Mouse (Mus musculus) ES-E14 (cell line): Measurements from ENCODE around the gene Olfr875.

Experiments
- CHD2 ChIP-seq: IDR thresholded peaks from 2 replicates; pipeline ENCODE4 v1.6.1; 2014; ENCODE audit warnings: mild to moderate bottlenecking, low read depth, low read length, inconsistent platforms
- HCFC1 ChIP-seq: IDR thresholded peaks from 2 replicates; pipeline ENCODE4 v1.6.1; 2012; ENCODE audit warnings: low read length, inconsistent platforms, borderline replicate concordance; ENCODE audit not compliant: insufficient read depth

DNA sequence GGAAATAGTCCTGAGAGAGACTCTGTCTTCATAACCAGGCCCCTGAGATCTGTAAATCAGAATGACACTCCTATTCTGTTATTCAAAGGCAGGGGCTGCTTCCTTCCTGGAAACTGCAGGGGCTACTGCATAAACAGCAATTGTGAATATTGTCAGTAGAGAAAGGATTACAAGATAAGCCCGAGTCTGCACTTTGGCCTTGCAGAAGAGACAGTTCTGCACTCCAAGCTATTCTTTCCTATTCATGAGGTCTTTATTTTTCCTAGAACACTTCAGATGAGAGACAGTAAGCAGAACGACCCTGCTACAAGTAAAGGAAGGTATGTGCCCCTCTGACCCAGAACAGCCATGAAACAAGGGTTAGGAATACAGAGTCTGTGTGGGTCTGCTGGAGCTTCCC, at the start of gene Olfr875:
- no peak for TF ChIP-seq CHD2
- no peak for TF ChIP-seq HCFC1
